Mouse (Mus musculus): ENCODE results near the gene Trabd2b.

Trabd2b gene

GRCm38 (mm10) chr4:114652400-114652799 is 245.9 kb downstream of the Trabd2b start:
- DNase-seq = no peak

- no peak for DNase-seq
Observed at GRCm38 (mm10) chr4:114657933-114658332, 251.4 kb downstream of the Trabd2b start.

GRCm38 (mm10) chr4:114659876-114660275 is 253.4 kb downstream of the Trabd2b start:
- no peak for DNase-seq

- DNase-seq = no peak
Observed at GRCm38 (mm10) chr4:114664063-114665036, 257.8 kb downstream of the Trabd2b start.
